Mouse (Mus musculus): ENCODE measurements around the gene Rnf41. TPM values are rescaled to one million over a fixed set of nuclear protein-coding genes. Genes with fewer than 3 reads are reported as not detected.

Rnf41 gene
- polyA plus RNA-seq, 1 experiment from 2014 or later: 33.2 TPM

GRCm38 (mm10) chr10:128435186-128435823 lies 23.8 kb downstream of the Rnf41 start:
- no peak for ATAC-seq (ENCODE audit: insufficient read depth, low FRiP score, low read depth)
- 82% methylated on average over 17 of the region's 17 CpGs for WGBS
- Histone ChIP-seq H3K4me3 (replicated peaks) (no peak overlapping the region), H3K9me3 (no peaks in the 10 kb centered on the region), H3K4me1 (0 out of 2 replicates have a peak, but pooled peaks cover 4% of the 10 kb centered on the region), H3K4me2 (no peak overlapping the region), H3K27me3 (replicated peaks) (no peaks in the 10 kb centered on the region), H3K9ac (no peak overlapping the region), H3K27ac (no peak overlapping the region), H3K36me3 (peaks cover 38% of the 10 kb centered on the region)

- H3K4me2 ChIP-seq: no peak overlapping the region
- no peak overlapping the region for H3K9ac ChIP-seq
- H3K27me3 ChIP-seq (replicated peaks): no peaks in the 10 kb centered on the region
- no peak for ATAC-seq (ENCODE audit: insufficient read depth, low FRiP score, low read depth)
- H3K4me1 ChIP-seq: 0 out of 2 replicates have a peak, but pooled peaks cover 4% of the 10 kb centered on the region
- no peaks in the 10 kb centered on the region for H3K9me3 ChIP-seq
- peaks cover 42% of the 10 kb centered on the region for H3K36me3 ChIP-seq
- 84% methylated on average over 5 of the region's 5 CpGs for WGBS
- H3K27ac ChIP-seq: no peak overlapping the region
- no peak overlapping the region for H3K4me3 ChIP-seq (replicated peaks)
These were observed 24.4 kb downstream of the Rnf41 start for GRCm38 (mm10) chr10:128435873-128436272.

DNA sequence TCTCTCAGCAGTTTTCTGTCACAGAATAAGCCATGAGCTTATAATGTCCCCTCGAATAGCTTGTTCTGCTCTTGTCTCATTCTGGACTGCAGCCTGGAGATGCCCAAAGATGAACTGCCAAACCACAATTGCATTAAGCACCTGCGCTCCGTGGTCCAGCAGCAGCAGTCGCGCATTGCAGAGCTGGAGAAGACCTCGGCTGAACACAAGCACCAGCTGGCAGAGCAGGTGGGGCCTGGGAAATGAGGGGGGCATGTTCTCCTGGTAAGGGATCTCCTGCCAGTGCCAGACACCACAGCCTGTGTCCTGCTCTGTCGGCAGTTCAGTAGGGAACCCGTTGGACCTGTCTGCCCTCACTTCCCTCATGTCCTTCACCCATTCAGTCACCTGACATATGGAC lies 24.9 kb downstream of the Rnf41 start:
- no peak overlapping the region for H3K9ac ChIP-seq
- H3K27me3 ChIP-seq (replicated peaks): no peaks in the 10 kb centered on the region
- H3K4me2 ChIP-seq: no peak overlapping the region
- WGBS: 91% methylated on average over 8 of the region's 8 CpGs
- H3K36me3 ChIP-seq: peaks cover 46% of the 10 kb centered on the region
- no peaks in the 10 kb centered on the region for H3K9me3 ChIP-seq
- ATAC-seq (ENCODE audit: insufficient read depth, low FRiP score, low read depth): no peak
- no peak overlapping the region for H3K27ac ChIP-seq
- no peak overlapping the region for H3K4me3 ChIP-seq (replicated peaks)
- 0 out of 2 replicates have a peak, but pooled peaks cover 4% of the 10 kb centered on the region for H3K4me1 ChIP-seq

- H3K9ac ChIP-seq: no peak overlapping the region
- H3K36me3 ChIP-seq: peaks cover 47% of the 10 kb centered on the region
- ATAC-seq (ENCODE audit: insufficient read depth, low FRiP score, low read depth): no peak
- H3K27ac ChIP-seq: peak overlapping the region; percentile 1; the same call in 1 of the 2 replicates
- H3K9me3 ChIP-seq: no peaks in the 10 kb centered on the region
- WGBS: 70% methylated on average over 10 of the region's 10 CpGs
- no peaks in the 10 kb centered on the region for H3K27me3 ChIP-seq (replicated peaks)
- H3K4me2 ChIP-seq: no peak overlapping the region
- 0 out of 2 replicates have a peak, but pooled peaks cover 4% of the 10 kb centered on the region for H3K4me1 ChIP-seq
- no peak overlapping the region for H3K4me3 ChIP-seq (replicated peaks)
These were observed 27.3 kb downstream of the Rnf41 start for GRCm38 (mm10) chr10:128438675-128439279.

DNA sequence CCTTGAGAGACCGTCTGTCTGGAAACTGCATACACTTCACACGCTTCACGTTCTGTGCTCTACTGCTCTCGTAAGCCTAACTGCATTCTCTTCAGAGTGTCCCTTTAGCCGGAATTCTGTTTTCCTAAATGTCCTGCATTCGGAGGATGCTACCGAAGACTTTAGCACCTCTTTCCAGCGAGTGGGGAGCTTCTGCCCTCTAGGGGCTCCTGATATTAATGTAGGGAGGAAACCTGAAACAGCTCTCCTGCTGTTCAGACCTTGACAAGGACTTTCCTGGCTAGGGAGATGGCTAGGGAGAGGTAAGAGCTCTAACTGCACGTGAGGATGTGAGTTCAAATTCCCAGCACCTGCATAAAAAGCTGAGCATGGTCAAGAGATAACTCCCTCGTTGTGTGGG lies 28.9 kb downstream of the Rnf41 start:
- WGBS: 52% methylated on average over 10 of the region's 10 CpGs
- Histone ChIP-seq H3K4me3 (replicated peaks) (no peak overlapping the region), H3K27me3 (replicated peaks) (no peaks in the 10 kb centered on the region), H3K4me1 (0 out of 2 replicates have a peak, but pooled peaks cover 4% of the 10 kb centered on the region), H3K4me2 (no peak overlapping the region), H3K9me3 (no peaks in the 10 kb centered on the region), H3K9ac (no peak overlapping the region), H3K27ac (no peak overlapping the region), H3K36me3 (peaks cover 39% of the 10 kb centered on the region)
- ATAC-seq (ENCODE audit: insufficient read depth, low FRiP score, low read depth): no peak

- H3K4me3 ChIP-seq (replicated peaks): no peak overlapping the region
- ATAC-seq (ENCODE audit: insufficient read depth, low FRiP score, low read depth): no peak
- 0 out of 2 replicates have a peak, but pooled peaks cover 4% of the 10 kb centered on the region for H3K4me1 ChIP-seq
- no peak overlapping the region for H3K9ac ChIP-seq
- no peaks in the 10 kb centered on the region for H3K9me3 ChIP-seq
- 85% methylated on average over 10 of the region's 10 CpGs for WGBS
- no peak overlapping the region for H3K4me2 ChIP-seq
- H3K27me3 ChIP-seq (replicated peaks): no peaks in the 10 kb centered on the region
- no peak overlapping the region for H3K27ac ChIP-seq
- peaks cover 35% of the 10 kb centered on the region for H3K36me3 ChIP-seq
These were observed 30.1 kb downstream of the Rnf41 start for GRCm38 (mm10) chr10:128441324-128442119.

DNA sequence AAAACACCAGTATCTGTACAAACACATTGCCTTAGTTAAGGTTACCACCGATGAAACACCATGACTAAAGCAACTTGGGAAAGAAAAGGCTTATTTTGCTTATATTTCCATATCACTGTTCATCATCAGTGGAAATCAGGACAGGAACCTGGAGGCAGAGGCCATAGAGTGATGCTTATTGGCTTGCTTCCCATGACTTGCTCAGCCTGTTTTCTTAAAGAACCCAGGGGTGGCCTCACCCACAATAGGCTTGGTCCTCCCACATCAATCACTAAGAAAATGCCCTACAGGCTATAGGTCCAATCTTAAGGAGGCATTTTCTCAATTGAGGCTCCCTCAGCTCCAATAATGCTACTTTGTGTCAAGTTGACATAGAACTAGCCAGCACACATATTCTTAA lies 31.3 kb downstream of the Rnf41 start:
- H3K27ac ChIP-seq: no peak overlapping the region
- WGBS: 78% methylated on average over 1 of the region's 1 CpGs
- no peaks in the 10 kb centered on the region for H3K27me3 ChIP-seq (replicated peaks)
- H3K4me2 ChIP-seq: no peak overlapping the region
- H3K4me1 ChIP-seq: 0 out of 2 replicates have a peak, but pooled peaks cover 4% of the 10 kb centered on the region
- H3K36me3 ChIP-seq: peaks cover 26% of the 10 kb centered on the region
- H3K4me3 ChIP-seq (replicated peaks): no peak overlapping the region
- no peaks in the 10 kb centered on the region for H3K9me3 ChIP-seq
- ATAC-seq (ENCODE audit: insufficient read depth, low FRiP score, low read depth): no peak
- no peak overlapping the region for H3K9ac ChIP-seq

GRCm38 (mm10) chr10:128444354-128444753 lies 32.9 kb downstream of the Rnf41 start:
- 0 out of 2 replicates have a peak, but pooled peaks cover 2% of the 10 kb centered on the region for H3K4me1 ChIP-seq
- H3K27me3 ChIP-seq (replicated peaks): no peaks in the 10 kb centered on the region
- H3K36me3 ChIP-seq: peaks cover 16% of the 10 kb centered on the region
- H3K4me3 ChIP-seq (replicated peaks): no peak overlapping the region
- no peak overlapping the region for H3K4me2 ChIP-seq
- H3K9ac ChIP-seq: no peak overlapping the region
- no peak for ATAC-seq (ENCODE audit: insufficient read depth, low FRiP score, low read depth)
- H3K9me3 ChIP-seq: no peaks in the 10 kb centered on the region
- WGBS: 71% methylated on average over 6 of the region's 6 CpGs
- H3K27ac ChIP-seq: no peak overlapping the region

GRCm38 (mm10) chr10:128445407-128445806 lies 34.0 kb downstream of the Rnf41 start:
- ATAC-seq (ENCODE audit: insufficient read depth, low FRiP score, low read depth): no peak
- H3K4me1 ChIP-seq: no peaks in the 10 kb centered on the region
- H3K4me2 ChIP-seq: no peak overlapping the region
- H3K9ac ChIP-seq: no peak overlapping the region
- WGBS: 70% methylated on average over 4 of the region's 4 CpGs
- H3K27me3 ChIP-seq (replicated peaks): no peaks in the 10 kb centered on the region
- peaks cover 11% of the 10 kb centered on the region for H3K36me3 ChIP-seq
- H3K9me3 ChIP-seq: no peaks in the 10 kb centered on the region
- no peak overlapping the region for H3K4me3 ChIP-seq (replicated peaks)
- no peak overlapping the region for H3K27ac ChIP-seq

DNA sequence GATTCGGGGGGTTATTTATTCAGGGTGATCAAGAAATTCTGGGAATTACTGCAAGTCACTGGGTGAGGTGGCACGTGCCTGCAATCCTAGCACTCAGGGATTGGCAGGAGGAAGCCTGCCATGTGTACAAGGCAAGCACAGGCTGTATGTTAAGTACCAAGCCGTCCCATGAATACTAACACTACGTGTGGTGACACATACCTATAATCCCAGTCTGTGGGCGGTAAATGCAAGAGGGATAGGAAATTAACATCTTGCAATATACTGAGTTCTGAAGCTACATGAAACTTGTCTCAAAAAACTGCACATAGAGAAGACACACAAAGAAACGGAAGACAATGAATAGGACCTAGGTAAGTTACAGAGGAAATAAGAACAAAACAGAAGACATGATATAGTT lies 39.6 kb downstream of the Rnf41 start:
- Histone ChIP-seq H3K36me3 (no peaks in the 10 kb centered on the region), H3K4me1 (peaks cover 6% of the 10 kb centered on the region), H3K9me3 (no peaks in the 10 kb centered on the region), H3K27ac (no peak overlapping the region), H3K9ac (no peak overlapping the region), H3K27me3 (replicated peaks) (no peaks in the 10 kb centered on the region), H3K4me2 (no peak overlapping the region), H3K4me3 (replicated peaks) (no peak overlapping the region)
- WGBS: 77% methylated on average over 6 of the region's 6 CpGs
- no peak for ATAC-seq (ENCODE audit: insufficient read depth, low FRiP score, low read depth)

GRCm38 (mm10) chr10:128454471-128454870 lies 43.0 kb downstream of the Rnf41 start:
- Histone ChIP-seq H3K27me3 (replicated peaks) (no peaks in the 10 kb centered on the region), H3K9ac (no peak overlapping the region), H3K9me3 (no peaks in the 10 kb centered on the region), H3K36me3 (no peaks in the 10 kb centered on the region), H3K4me3 (replicated peaks) (no peak overlapping the region), H3K27ac (no peak overlapping the region), H3K4me2 (no peak overlapping the region), H3K4me1 (peaks cover 6% of the 10 kb centered on the region)
- no peak for ATAC-seq (ENCODE audit: insufficient read depth, low FRiP score, low read depth)
- 70% methylated on average over 3 of the region's 3 CpGs for WGBS

DNA sequence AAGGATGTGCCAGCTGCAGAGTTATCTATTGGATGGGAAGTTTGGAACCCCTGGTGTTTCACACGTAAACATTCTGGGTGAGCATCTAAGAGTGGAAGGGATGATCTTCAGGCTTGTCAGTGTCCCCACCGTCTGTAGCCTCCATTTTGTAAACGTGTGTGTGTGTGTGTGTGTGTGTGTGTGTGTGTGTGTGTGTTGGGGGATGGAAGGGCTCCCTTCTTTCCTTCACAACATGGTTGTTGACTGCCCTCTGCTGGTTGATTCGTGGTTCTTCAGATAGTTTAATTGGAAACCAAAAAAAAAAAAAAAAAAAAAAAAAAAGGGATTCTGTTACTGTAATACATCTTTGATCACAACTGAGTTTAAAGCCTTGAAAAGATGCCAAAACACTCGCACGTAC lies 43.8 kb downstream of the Rnf41 start:
- no peaks in the 10 kb centered on the region for H3K36me3 ChIP-seq
- H3K4me2 ChIP-seq: peak overlapping the region; percentile 35
- H3K9ac ChIP-seq: no peak overlapping the region
- no peak for ATAC-seq (ENCODE audit: insufficient read depth, low FRiP score, low read depth)
- no peaks in the 10 kb centered on the region for H3K27me3 ChIP-seq (replicated peaks)
- no peak overlapping the region for H3K27ac ChIP-seq
- H3K4me3 ChIP-seq (replicated peaks): peak overlapping the region; percentile 9; the same call in 1 of the 2 replicates
- peaks cover 8% of the 10 kb centered on the region for H3K4me1 ChIP-seq
- 3% methylated on average over 6 of the region's 6 CpGs for WGBS
- H3K9me3 ChIP-seq: no peaks in the 10 kb centered on the region
